Mouse (Mus musculus): Measurements from ENCODE around the gene Gm14305.
"Not testable (repeated sequence)": the region's sequence is repeated elsewhere in the genome, so short reads cannot be mapped to it uniquely, and the experiment has no call there.

The Gm14305 gene

DNA sequence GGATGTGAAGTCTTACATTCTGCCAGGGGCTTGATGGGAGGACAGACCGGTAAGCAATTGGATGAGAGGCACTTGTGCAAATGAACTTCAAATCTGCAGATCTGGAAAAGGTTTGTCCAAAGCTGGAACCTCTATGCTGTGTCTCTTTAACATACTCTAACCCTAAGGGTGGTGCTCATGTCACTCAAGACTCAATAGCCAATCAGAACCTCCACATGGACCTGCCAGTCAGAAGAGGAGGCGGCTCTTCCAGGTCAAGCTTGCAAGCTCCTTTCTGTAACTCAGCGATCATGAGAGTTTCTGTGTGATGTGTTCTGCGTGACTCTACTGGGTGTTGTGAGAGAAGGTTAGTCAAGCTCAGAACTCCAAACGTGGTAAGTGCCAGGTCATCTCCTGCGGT, at the start of gene Gm14305:
Gene Gm14305 (plus strand): TSS at position 278 of the 400 bp plus-strand sequence.
- not testable (repeated sequence) for DNase-seq (ENCODE audit: low read depth, low spot score)

DNA sequence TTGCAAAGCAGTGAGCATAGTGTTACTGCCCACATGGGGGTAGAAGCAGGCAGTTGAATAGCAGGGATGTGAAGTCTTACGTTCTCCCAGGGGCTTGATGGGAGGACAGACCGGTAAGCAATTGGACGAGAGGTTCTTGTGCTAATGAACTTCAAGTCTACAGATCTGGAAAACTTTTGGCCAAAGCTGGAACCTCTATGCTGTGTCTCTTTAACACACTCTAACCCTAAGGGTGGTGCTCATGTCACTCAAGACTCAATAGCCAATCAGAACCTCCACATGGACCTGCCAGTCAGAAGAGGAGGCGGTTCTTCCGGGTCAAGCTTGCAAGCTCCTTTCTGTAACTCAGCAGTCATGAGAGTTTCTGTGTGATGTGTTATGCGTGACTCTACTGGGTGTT, 37.9 kb upstream of the Gm14305 start, which contains the start of gene Zfp973:
Gene Zfp973 (plus strand): TSS at position 301 of the 400 bp plus-strand sequence.
- not testable (repeated sequence) for DNase-seq (ENCODE audit: low read depth, low spot score)
